Mouse (Mus musculus) forelimb bud, embryonic 11.5 days (tissue): Measurements from ENCODE around the gene Unc13b.
A peak's percentile ranks its signal among the peaks of the same experiment; 100 is the strongest.

Source experiments
- DNase-seq: peaks from one replicate; pipeline ENCODE4 v3.0.0-alpha.2; 2012; ENCODE audit warnings: low read depth, low spot score

Gene Unc13b

GRCm38 (mm10) chr4:43216491-43216890 lies 157.7 kb downstream of the Unc13b start:
- no peak for DNase-seq

GRCm38 (mm10) chr4:43217997-43218396 lies 159.2 kb downstream of the Unc13b start:
- DNase-seq, result no peak

- no peak for DNase-seq
Observed at GRCm38 (mm10) chr4:43231821-43232220, 173.1 kb downstream of the Unc13b start.

- DNase-seq, result no peak
Observed at GRCm38 (mm10) chr4:43232985-43233384, 174.2 kb downstream of the Unc13b start.

- DNase-seq, result no peak
Observed at GRCm38 (mm10) chr4:43233489-43233888, 174.7 kb downstream of the Unc13b start.

GRCm38 (mm10) chr4:43236898-43237297 lies 178.1 kb downstream of the Unc13b start:
- no peak for DNase-seq

- DNase-seq, result peak; percentile 35
Observed at GRCm38 (mm10) chr4:43240716-43241115, 182.0 kb downstream of the Unc13b start.

- peak; percentile 21 for DNase-seq
Observed at GRCm38 (mm10) chr4:43244022-43244421, 185.3 kb downstream of the Unc13b start.

GRCm38 (mm10) chr4:43245776-43246175 lies 187.0 kb downstream of the Unc13b start:
- no peak for DNase-seq

- DNase-seq, result no peak
Observed at GRCm38 (mm10) chr4:43248026-43248425, 189.3 kb downstream of the Unc13b start.

- DNase-seq, result no peak
Observed at GRCm38 (mm10) chr4:43248909-43249308, 190.2 kb downstream of the Unc13b start.

GRCm38 (mm10) chr4:43251269-43251668 lies 192.5 kb downstream of the Unc13b start:
- no peak for DNase-seq

- DNase-seq, result no peak
Observed at GRCm38 (mm10) chr4:43257040-43257439, 198.3 kb downstream of the Unc13b start.

- DNase-seq, result no peak
Observed at GRCm38 (mm10) chr4:43258556-43258955, 199.8 kb downstream of the Unc13b start.

GRCm38 (mm10) chr4:43259435-43259834 lies 200.7 kb downstream of the Unc13b start:
- DNase-seq, result no peak

- no peak for DNase-seq
Observed at GRCm38 (mm10) chr4:43260096-43260495, 201.3 kb downstream of the Unc13b start.

- DNase-seq, result no peak
Observed at GRCm38 (mm10) chr4:43262821-43263220, 204.1 kb downstream of the Unc13b start.

- DNase-seq, result no peak
Observed at GRCm38 (mm10) chr4:43266146-43266545, 207.4 kb downstream of the Unc13b start.

- peak; percentile 80 for DNase-seq
Observed at GRCm38 (mm10) chr4:43266623-43267322, 208.0 kb downstream of the Unc13b start, which contains the start of gene Atp8b5. Atp8b5 (plus strand) TSS chr4:43267159.

GRCm38 (mm10) chr4:43267323-43267658 lies 208.5 kb downstream of the Unc13b start:
- DNase-seq, result no peak

- DNase-seq, result no peak
Observed at GRCm38 (mm10) chr4:43285476-43285875, 226.7 kb downstream of the Unc13b start.

GRCm38 (mm10) chr4:43287305-43287704 lies 228.6 kb downstream of the Unc13b start:
- no peak for DNase-seq

GRCm38 (mm10) chr4:43294001-43294400 lies 235.2 kb downstream of the Unc13b start:
- DNase-seq, result peak; percentile 52
